Mouse (Mus musculus): ENCODE results near the gene Dgke. TPM values are rescaled to one million over a fixed set of nuclear protein-coding genes. Genes with fewer than 3 reads are reported as not detected.
A peak's percentile ranks its signal among the peaks of the same experiment; 100 is the strongest.
"Not testable (repeated sequence)": the region's sequence is repeated elsewhere in the genome, so short reads cannot be mapped to it uniquely, and the experiment has no call there.

The Dgke gene
- total RNA-seq, 1 experiment from 2014 or later = 10.4 TPM

GRCm38 (mm10) chr11:89002621-89003020 is 64.0 kb downstream of the Dgke start:
- DNase-seq = no peak

DNA sequence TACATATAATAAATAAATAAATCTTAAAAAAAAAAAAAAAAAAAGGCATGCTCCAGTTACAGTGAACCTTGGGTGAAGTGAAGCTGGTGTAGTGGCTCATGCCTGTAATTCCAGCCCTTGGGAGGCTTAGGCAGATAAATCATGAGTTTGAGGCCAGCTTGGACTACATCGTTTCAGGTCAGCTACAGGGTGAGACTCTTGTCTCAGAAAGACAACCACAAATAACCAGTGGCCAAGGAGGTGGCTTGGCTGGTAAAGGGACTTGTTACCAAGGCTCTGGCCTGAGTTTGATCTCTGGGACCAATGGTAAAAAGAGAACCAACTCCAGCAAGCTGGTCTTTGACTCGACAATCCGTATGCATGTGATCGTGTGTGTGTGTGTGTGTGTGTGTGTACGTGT is 64.6 kb downstream of the Dgke start:
- no peak for DNase-seq

DNA sequence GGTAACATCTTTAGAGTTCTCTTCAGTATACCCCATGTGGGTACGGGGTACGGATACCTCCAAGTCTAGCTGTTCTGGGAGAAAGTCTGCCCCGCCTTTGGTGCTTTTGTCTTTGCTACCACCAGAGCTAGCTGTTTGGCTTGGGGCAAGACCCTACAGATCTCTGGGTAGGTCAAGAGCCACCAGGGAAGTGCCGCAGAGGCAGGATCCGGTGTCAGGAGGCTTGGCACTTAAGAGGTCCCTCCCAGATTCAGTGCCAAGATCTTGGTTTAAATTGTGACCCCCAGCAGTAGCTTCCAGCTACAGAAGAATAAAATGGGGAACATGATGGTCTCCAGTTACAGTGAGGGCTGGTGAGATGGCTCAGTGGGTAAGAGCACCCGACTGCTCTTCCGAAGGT is 65.1 kb downstream of the Dgke start:
- no peak for DNase-seq

DNA sequence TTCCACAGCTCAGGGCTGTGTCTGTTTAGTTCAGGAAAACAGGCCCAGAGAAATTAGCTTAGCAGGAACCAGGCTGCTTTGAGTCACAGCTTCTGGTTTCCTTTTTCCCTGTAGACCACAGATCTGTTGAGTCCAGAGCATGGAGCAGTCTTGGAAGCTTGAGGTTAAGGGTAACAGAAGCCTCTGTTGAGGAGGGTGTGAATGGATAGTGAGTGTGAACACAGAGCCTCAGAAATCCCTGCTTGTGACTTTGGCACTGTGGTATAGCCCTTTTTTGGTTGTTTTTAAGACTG is 66.2 kb downstream of the Dgke start:
- no peak for DNase-seq

- DNase-seq = no peak
Observed at GRCm38 (mm10) chr11:88999723-89000526, 66.7 kb downstream of the Dgke start.

- DNase-seq = peak; percentile 94
Observed at GRCm38 (mm10) chr11:88998974-88999722, 67.5 kb downstream of the Dgke start, which contains the start of gene Trim25. TSS of gene Trim25 (plus strand) at chr11:88999376.

- DNase-seq = no peak
Observed at GRCm38 (mm10) chr11:88998406-88998805, 68.2 kb downstream of the Dgke start.

DNA sequence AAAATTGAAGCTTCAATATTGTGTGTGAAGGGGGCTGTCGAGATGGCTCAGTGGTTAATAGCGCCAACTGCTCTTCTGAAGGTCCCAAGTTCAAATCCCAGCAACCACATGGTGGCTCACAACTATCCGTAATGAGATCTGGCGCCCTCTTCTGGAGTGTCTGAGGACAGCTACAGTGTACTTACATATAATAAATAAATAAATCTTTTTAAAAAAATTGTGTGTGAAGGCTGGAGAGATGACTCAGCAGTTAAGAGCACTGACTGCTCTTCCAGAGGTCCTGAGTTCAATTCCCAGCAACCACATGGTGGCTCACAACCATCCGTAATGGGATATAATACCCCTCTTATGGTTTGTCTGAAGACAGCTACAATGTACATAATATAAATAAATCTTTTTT is 69.3 kb downstream of the Dgke start:
- DNase-seq = not testable (repeated sequence)

- no peak for DNase-seq
Observed at GRCm38 (mm10) chr11:88996427-88996826, 70.2 kb downstream of the Dgke start.

DNA sequence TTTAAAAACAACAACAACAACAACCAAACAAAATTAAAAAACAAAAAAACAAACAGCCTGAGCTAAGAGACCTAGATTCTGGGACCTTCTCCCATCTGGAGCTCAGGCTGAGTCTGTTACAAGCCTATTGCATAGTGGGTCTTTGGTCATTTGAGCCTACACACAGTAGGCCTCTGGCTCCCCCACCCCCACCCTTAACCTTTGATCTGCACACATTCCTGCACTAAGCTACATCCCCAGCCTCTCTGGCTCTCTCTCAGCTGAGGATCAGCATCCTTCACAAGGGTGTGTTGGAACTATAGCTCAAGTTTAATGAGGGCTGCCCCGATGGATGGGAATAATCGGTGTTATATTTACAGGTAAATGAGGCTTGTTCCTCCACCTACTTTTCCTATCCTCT is 71.0 kb downstream of the Dgke start:
- no peak for DNase-seq

DNA sequence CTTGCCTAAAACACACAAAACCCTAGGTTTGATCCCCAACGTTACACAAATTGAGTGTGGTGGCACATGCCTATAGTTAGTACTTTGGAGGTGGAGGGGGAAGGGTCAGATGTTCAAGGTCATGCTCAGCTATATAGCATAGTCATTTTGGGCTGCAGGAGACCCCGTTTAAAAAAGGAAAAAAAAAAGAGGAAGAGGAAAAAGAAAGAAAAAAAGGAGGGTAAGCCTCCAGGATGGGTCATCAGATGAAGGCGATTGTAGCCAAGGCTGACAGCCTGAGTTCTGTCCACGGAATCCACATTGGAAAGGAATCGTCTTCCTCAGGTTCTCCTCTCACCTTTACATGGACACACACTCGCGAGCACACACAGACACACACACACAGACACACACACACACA is 72.2 kb downstream of the Dgke start:
- DNase-seq = no peak

DNA sequence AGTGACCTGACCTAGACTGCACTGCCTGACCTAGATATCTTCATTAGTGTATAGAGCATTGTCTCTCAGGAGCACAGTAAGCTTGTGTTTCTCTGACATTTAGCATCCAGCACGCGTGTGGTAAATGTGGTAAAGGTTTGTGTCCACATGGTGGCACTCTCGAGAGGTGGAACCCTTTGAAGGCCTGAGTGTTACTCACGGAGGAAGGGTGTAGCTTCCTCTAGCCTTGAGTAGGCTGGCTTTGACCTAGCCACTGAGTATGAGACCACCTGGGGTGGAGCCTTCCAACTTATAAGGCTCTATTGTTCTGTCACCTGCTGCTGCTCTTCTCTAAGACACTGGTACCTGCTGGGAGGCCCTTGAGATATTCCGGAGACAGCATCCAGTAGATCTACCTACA is 73.0 kb downstream of the Dgke start:
- DNase-seq = peak; percentile 59

DNA sequence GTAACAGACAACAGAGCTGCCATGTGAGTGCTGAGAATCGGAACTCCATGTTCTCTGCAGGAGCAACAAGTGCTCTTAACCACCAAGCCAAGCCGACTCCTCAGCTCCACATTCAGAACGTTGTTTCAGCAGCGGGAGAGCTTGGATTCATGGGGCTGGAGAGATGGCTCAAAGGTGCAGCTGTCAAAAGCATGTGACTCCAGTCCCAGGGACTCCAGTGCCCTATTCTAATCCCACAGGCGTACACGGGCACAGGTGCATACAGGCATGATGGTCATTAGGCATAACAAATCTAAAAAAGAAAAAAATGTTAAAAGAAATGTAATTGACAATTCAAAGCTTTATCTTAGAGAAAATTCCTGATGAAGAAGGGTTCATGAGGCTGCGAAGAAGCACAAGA is 73.5 kb downstream of the Dgke start:
- no peak for DNase-seq

DNA sequence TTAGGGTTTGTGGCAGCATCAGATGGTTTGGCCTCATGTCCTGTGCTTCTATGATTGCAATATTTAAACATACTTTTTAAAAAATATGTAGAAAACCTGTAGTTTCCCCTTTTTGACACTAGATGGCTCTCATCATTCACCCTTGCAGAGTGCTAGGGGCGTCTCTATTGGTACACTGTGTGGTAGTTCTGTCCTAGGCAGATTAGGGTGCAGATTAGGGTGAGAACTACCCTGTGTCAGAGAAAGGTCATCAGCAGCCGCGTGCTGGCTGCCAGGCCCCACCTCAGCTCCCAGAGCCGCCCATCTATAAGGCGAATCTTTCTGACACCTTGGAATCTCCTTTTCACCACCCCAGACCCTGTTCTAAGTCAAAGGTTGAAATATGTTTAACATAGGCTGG is 77.1 kb downstream of the Dgke start:
- DNase-seq = no peak

DNA sequence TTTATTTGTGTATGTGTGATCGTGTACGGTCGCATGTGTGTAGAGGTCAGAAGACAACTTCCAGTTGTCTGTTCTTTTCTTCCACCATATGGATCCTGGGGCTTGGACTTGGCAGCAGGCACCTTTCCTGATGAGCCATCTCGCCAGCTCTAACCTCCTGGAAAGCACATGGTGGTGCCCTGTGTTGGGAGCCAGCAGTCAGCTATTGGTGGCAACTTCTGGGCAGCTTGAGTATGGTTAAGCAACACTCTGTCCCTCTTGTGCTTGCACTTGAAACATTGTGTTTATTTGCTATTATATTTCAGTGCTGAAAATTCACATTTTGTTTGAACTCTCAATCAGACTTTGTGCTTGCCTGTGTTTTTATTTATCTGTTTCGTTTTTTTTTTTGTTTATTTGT is 77.7 kb downstream of the Dgke start:
- DNase-seq = no peak

GRCm38 (mm10) chr11:88986616-88987015 is 80.0 kb downstream of the Dgke start:
- no peak for DNase-seq

Other genes starting within 250 kb of the Dgke start
- gene Akap1, start 202.3 kb downstream of the Dgke start, total RNA-seq (2021) = 126 and 129 TPM in 2 replicates
- 257 and 299 TPM in 2 replicates for gene Scpep1, start 111.4 kb downstream of the Dgke start, total RNA-seq (2021)
- not detected in 2 replicates for gene Elobl, start 99.9 kb downstream of the Dgke start, total RNA-seq (2021)
- gene Coil, start 96.6 kb downstream of the Dgke start, total RNA-seq (2021) = 12.8 and 13.0 TPM in 2 replicates
- 133 and 149 TPM in 2 replicates for gene Trim25, start 67.5 kb downstream of the Dgke start, total RNA-seq (2021)
- not detected in 2 replicates for gene Gm525, start 7.0 kb upstream of the Dgke start, total RNA-seq (2021)
- 0.90 TPM in 1 of 2 replicates, not detected in the other for gene Nog, start 235.5 kb upstream of the Dgke start, total RNA-seq (2021)